Mouse (Mus musculus): Measurements from ENCODE around the gene Gm3373. TPM values are rescaled to one million over a fixed set of nuclear protein-coding genes. Genes with fewer than 3 reads are reported as not detected.

The Gm3373 gene
- 0.58 and 0.66 TPM in 2 replicates for polyA plus RNA-seq (2015; fragmentation: Nextera tagmentation; extraction: Ambion mirVana)

DNA sequence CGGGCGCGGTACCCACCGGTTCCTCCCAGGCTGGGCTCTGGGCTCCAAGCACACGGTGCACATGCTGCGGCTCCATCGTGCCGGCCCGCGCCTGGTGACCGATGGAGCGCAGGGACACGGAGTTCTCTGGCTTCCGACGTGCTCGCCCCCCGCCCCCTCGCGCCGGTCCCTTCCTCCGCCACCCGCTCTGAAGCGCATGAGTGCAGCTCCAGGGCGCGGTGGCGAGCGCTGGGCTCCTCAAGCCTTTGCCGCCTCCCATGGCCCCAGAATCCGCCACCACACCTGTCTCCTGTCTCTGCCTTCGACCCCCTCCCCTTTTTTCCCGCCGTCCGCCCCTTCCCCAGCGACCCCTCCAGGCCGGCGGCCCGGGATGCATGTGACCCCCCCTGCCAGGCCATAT lies at the start of gene Gm3373:
Gene Gm3373 (minus strand): TSS at position 101 of the 400 bp plus-strand sequence.

GRCm38 (mm10) chr14:5687357-5687756 lies 54.0 kb downstream of the Gm3373 start, which contains the start of gene Gm9603:
Gm9603 (minus strand) TSS chr14:5687457.

Other genes starting within 250 kb of the Gm3373 start
- gene Gm3488, start 239.9 kb downstream of the Gm3373 start, polyA plus RNA-seq (2015; fragmentation: Nextera tagmentation; extraction: Ambion mirVana) = 0.15 and 0.72 TPM in 2 replicates
- gene Gm3532, start 203.1 kb downstream of the Gm3373 start, polyA plus RNA-seq (2015; fragmentation: Nextera tagmentation; extraction: Ambion mirVana) = not detected in 2 replicates
- gene Gm8265, start 108.5 kb downstream of the Gm3373 start, polyA plus RNA-seq (2015; fragmentation: Nextera tagmentation; extraction: Ambion mirVana) = not detected in 2 replicates
- not detected in 2 replicates for gene Gm9603, start 54.1 kb downstream of the Gm3373 start, polyA plus RNA-seq (2015; fragmentation: Nextera tagmentation; extraction: Ambion mirVana)
- gene Gm3383, start 66.4 kb upstream of the Gm3373 start, polyA plus RNA-seq (2015; fragmentation: Nextera tagmentation; extraction: Ambion mirVana) = 0.30 and 0.71 TPM in 2 replicates
- gene Gm3424, start 88.8 kb upstream of the Gm3373 start, polyA plus RNA-seq (2015; fragmentation: Nextera tagmentation; extraction: Ambion mirVana) = not detected in 2 replicates
- gene Gm8237, start 138.8 kb upstream of the Gm3373 start, polyA plus RNA-seq (2015; fragmentation: Nextera tagmentation; extraction: Ambion mirVana) = 0.18 TPM in 2 replicates
- 3.8 and 4.4 TPM in 2 replicates for gene Gm3248, start 220.2 kb upstream of the Gm3373 start, polyA plus RNA-seq (2015; fragmentation: Nextera tagmentation; extraction: Ambion mirVana)
- gene Gm3453, start 237.6 kb upstream of the Gm3373 start, polyA plus RNA-seq (2015; fragmentation: Nextera tagmentation; extraction: Ambion mirVana) = not detected in 2 replicates

Measured in urinary bladder, postnatal 0 days (tissue).